26 mouse cellular contexts compared by ENCODE assay signal in genomic region chr9:42303894-42304293, GRCm38 (mm10). TPM values are rescaled to one million over a fixed set of nuclear protein-coding genes. Genes with fewer than 3 reads are reported as not detected.
A peak's percentile ranks its signal among the peaks of the same experiment; 100 is the strongest.
DNase-seq lines count a peak whose midpoint lies in the region; ATAC-seq lines count a peak whose summit lies in the region.
"Had no signal": no experiment of that assay in that cellular context is flagged by ENCODE, and none has a peak within 500 bp of the region (broad histone marks: within the 10 kb centered on the region; RNA-seq: fewer than 3 reads in every experiment).

No protein-coding gene starts in this region.

- peak; percentile 30 to 83 for DNase-seq in adrenal gland, adult (ENCODE audit: inconsistent age in 2 of 2, low spot score in 1 of 2)
- DNase-seq in adrenal gland, postnatal 4 days (ENCODE audit: low spot score in 2 of 2): no peak
- peak; percentile 40 for DNase-seq in adrenal gland, adult 8-10 months
- DNase-seq in adrenal gland, postnatal 14 days: peak; percentile 61
- peak; percentile 49 to 76 for DNase-seq in adrenal gland, postnatal 36 days
- no peak for DNase-seq in thymus, postnatal 4 days
- no peak for DNase-seq in layer of hippocampus, postnatal 14 days (ENCODE audit: low spot score in 2 of 2)
- DNase-seq: B cell, adult 2 months; cerebellum, adult 11 months; cerebellum, adult 18-20 months; cerebellum, adult 8-10 months; cerebellum, adult 9-11 months; cerebellum, postnatal 14 days; cerebellum, postnatal 36 days; embryo, embryonic 11 days had no signal

- H3K9ac ChIP-seq in hindbrain, embryonic 13.5 days: no peak overlapping the region
- H3K9ac ChIP-seq: embryonic facial prominence, embryonic 13.5 days; embryonic facial prominence, embryonic 15.5 days; forebrain, embryonic 12.5 days had no signal

- no peak overlapping the region for H3K4me3 ChIP-seq in hindbrain, embryonic 13.5 days
- H3K4me3 ChIP-seq: embryonic facial prominence, embryonic 13.5 days; embryonic facial prominence, embryonic 15.5 days; forebrain, embryonic 10.5 days; forebrain, embryonic 12.5 days had no signal

- no peaks in the 10 kb centered on the region for H3K36me3 ChIP-seq in hindbrain, embryonic 13.5 days
- H3K36me3 ChIP-seq: embryonic facial prominence, embryonic 13.5 days; embryonic facial prominence, embryonic 15.5 days; forebrain, embryonic 10.5 days; forebrain, embryonic 12.5 days; G1E had no signal

- no peaks in the 10 kb centered on the region for H3K9me3 ChIP-seq in hindbrain, embryonic 13.5 days
- H3K9me3 ChIP-seq: embryonic facial prominence, embryonic 13.5 days; embryonic facial prominence, embryonic 15.5 days; forebrain, embryonic 10.5 days; forebrain, embryonic 12.5 days; G1E had no signal

- 92% methylated on average over 4 of the region's 4 CpGs for WGBS in hindbrain, embryonic 13.5 days

- no peak for ATAC-seq in hindbrain, embryonic 13.5 days (ENCODE audit: low FRiP score)
- ATAC-seq: activated CD4-positive, CD25-positive, alpha-beta regulatory T cell, adult 4 months; CD4-positive, CD25-positive, alpha-beta regulatory T cell, adult 4 months; forebrain, embryonic 14.5 days; forebrain, embryonic 16.5 days; Patski had no signal

- H3K4me2 ChIP-seq in hindbrain, embryonic 13.5 days: no peak overlapping the region
- H3K4me2 ChIP-seq: embryonic facial prominence, embryonic 13.5 days; embryonic facial prominence, embryonic 15.5 days; forebrain, embryonic 12.5 days had no signal

- no peaks in the 10 kb centered on the region for H3K27me3 ChIP-seq in hindbrain, embryonic 13.5 days
- H3K27me3 ChIP-seq: embryonic facial prominence, embryonic 13.5 days; embryonic facial prominence, embryonic 15.5 days; forebrain, embryonic 12.5 days had no signal

- no peak overlapping the region for H3K27ac ChIP-seq in hindbrain, embryonic 13.5 days
- H3K27ac ChIP-seq: embryonic facial prominence, embryonic 13.5 days; embryonic facial prominence, embryonic 15.5 days; forebrain, embryonic 10.5 days; forebrain, embryonic 12.5 days had no signal

- H3K4me1 ChIP-seq in hindbrain, embryonic 13.5 days (replicated peaks): no peaks in the 10 kb centered on the region
- H3K4me1 ChIP-seq: embryonic facial prominence, embryonic 15.5 days; forebrain, embryonic 10.5 days; forebrain, embryonic 12.5 days had no signal

RNA-seq across cellular contexts. Expression of gene Sc5d, which starts 39.8 kb away (rescaled TPM):
- total RNA-seq in adrenal gland, postnatal 4 days (2021): 10 to 100 TPM; 28.9 to 41.4 TPM
- 100 to 1,000 TPM in 1 of 4 experiments, 10 to 100 TPM in 3; 66.2 to 126 (median 84.4) TPM for total RNA-seq in adrenal gland, adult 8-10 months (2022)
- total RNA-seq in adrenal gland, postnatal 14 days (2021): 42.6 and 60.6 TPM in 2 replicates
- 10 to 100 TPM; 87.7 to 94.2 TPM for total RNA-seq in adrenal gland, postnatal 36 days (2021)
- 10 to 100 TPM; 61.7 to 68.2 TPM for total RNA-seq in layer of hippocampus, postnatal 14 days (2021)
- 63.0 and 72.2 TPM in 2 replicates for polyA plus RNA-seq in hindbrain, embryonic 13.5 days (2015; fragmentation: Nextera tagmentation; extraction: Ambion mirVana)

Comparison
In these comparisons a context has a peak if more than half of its experiments do, and no peak if none do; other contexts are left out.
1. DNase-seq: peak in adrenal gland, adult (2 of 2), adrenal gland, adult 8-10 months (single experiment), adrenal gland, postnatal 14 days (single experiment) and adrenal gland, postnatal 36 days (2 of 2); none in adrenal gland, postnatal 4 days (0 of 2), thymus, postnatal 4 days (single experiment) and layer of hippocampus, postnatal 14 days (0 of 2).